Mouse (Mus musculus): Measurements from ENCODE around the gene Muc3.
"Not testable (repeated sequence)": the region's sequence is repeated elsewhere in the genome, so short reads cannot be mapped to it uniquely, and the experiment has no call there.

Muc3 gene

GRCm38 (mm10) chr5:137149272-137149882 lies at the start of gene Muc3:
TSS of gene Muc3 (minus strand) at chr5:137149322.
- DNase-seq (ENCODE audit: low spot score), result not testable (repeated sequence)

DNA sequence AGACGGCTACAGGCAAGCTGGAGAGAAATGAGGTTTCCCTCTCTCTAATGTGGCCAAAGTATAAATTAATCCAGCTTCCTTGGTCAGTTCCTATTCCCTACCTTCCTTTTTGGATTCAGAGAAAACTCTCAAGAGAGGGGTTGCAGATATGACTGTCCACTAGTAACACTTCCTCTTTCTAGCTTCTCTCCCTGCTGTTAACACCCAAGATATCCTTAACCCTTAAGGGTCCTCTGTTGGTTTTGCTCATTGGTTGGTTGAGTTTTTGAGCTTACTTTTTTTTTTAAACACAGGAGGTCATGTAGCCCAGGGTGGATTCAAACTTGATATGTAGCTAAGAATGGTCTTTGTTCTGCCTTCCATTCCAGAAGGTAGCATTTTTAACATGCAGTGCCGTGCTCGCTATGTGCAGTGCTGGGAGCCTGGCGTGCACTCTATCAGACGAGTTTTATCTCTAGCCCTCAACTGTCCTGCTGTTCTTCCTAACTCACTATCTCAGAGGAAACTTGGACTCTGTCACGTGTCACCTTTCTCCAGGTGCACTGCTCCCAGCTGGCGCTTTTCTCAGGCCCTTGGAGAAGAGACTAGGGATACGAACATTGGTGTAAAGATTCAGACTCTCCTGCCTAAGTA lies 45.5 kb upstream of the Muc3 start:
- no peak for DNase-seq (ENCODE audit: low spot score)

DNA sequence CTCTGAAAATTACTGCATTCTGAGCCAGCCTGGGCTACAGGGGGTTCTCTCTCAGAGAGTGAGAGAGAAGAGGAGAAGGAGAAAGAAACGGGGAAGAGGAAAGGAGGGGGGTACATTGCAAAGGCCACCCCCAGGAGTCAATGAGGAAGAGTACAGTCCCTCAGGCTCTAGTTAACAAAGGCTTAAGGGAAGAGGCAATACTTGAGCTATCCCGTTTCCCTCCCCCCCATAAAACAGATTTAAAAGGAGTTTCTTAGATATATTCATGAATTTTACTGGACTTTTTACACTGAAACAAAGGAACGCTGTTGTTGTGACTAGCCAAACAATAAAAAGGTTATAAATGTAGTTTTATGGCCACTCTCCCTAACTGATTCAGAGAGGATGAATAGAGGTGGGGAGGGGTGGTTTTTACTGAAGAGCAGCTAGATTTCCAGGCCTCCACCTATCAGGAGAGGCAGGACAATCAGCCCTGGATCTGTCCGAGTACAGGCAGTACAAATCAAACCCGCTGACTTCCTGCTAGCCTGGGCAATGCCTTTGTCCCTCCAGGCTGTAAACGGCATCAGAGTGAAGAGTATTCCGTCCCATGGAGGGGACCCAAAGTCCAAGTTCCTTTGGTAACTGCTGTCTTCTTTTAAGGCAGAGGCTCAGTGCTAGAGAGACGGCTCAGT lies 44.3 kb upstream of the Muc3 start:
- no peak for DNase-seq (ENCODE audit: low spot score)

DNA sequence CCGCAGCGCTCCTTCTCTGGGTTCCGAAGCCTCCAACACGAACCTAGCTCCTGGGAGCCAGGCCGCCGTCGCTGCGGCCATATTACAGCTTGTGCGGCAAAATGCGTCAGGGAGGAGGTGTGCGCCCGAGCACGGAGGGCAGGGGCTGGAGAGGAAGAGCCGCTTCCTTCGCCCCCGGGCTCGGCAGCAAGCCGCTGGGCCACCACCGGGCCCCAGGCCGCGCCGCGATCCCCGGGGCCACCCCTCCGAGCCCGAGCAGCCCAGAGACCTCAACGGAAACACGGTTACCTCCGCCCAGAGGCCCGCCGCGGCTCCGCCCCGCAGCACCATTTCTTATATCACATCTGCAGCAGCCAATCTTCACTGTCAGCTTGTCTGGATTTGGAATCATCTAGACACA lies 40.2 kb upstream of the Muc3 start:
- DNase-seq (ENCODE audit: low spot score), result peak; percentile 46

DNA sequence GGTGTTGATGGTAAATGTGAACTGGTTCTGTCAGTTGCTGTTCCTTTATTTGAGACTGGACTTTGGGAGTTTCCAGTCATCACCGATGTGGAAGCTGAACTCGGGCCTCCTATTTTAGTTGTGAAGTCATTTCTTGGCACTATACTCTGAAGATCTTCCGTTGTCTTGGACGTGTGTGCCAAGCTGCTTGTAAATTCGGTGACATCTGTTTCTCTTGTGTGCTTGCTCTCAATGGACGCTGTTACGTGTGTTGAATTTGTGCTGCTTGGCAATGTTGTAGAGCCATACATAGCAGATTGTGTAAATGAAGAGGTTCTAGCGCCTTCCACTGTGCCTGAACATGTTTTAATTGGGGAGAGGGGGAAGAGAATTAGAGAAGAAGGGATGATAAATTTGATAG lies 36.2 kb upstream of the Muc3 start:
- DNase-seq (ENCODE audit: low spot score), result no peak

DNA sequence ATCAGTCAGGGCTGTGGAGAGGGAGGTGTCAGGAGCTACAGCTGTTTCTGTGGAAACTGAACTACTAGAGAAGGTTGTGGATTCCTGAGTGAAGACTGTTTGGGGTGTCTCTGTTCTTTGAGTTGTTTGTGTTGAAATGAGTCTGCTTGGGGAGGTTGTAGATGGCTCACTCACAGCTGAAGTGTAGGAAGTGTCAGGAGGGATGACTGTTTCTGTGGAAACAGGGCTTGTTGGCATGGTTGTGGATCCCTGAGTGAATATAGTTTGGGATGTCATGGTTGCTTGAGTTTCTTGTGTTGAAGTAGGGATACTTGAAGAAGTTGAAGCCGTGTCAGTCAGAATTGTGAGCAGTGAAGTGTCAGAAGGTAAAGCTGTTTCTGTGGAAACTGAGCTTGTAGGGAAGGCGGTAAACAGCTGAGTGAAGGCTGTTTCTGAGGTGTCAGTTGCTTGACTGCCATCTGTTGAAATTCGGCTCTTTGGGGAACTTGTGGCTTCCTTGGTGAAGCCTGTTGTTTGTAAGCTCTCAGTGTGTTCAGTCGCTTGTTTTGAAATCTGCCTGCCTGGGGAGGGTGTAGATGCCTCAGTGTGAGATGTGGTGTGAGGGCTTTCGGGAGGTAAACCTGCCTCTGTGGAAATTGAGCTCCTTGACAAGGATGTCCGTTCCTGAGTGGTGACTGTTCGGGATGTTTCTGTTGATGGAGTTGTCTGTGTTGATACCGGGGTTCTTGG lies 30.7 kb upstream of the Muc3 start:
- DNase-seq (ENCODE audit: low spot score), result no peak

GRCm38 (mm10) chr5:137173967-137174366 lies 24.8 kb upstream of the Muc3 start:
- DNase-seq (ENCODE audit: low spot score), result no peak

DNA sequence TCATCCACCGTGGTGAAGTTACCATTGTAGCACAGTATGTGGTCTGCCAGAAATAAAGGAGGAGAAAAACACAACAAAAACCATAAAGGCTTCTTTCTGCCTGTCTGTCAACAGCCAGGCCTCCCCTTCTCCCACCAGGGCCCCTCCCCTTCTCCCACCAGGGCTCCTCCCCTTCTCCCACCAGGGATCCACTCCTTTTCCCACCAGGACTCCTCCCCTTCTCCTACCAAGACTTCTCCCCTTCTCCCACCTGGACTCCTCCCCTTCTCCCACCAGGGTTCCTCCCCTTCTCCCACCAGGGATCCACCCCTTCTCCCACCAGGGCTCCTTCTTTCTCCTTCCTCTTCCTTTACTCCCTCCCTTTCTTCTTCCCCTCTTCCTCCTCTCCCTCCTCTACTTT lies 23.5 kb upstream of the Muc3 start:
- no peak for DNase-seq (ENCODE audit: low spot score)

DNA sequence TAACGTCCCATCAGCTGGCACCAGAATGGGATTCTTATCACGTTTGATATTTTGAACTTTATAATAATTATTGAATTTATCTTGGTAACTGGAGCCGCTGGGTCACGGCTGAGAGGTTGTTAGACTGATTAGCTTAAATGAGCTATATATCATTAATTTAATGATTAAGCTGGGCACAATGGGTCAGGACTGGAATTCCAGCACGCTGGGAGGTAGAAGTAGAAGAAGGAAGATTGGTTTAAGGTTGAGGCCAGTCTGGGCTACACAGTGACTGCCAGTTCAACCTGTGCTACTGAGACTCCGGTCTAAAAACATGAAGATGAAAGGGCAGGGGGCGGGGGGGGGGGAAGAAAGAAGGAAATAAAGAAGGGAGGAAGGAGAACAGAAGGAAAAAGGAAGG lies 22.4 kb upstream of the Muc3 start:
- DNase-seq (ENCODE audit: low spot score), result no peak

GRCm38 (mm10) chr5:137170836-137171380 lies 21.8 kb upstream of the Muc3 start:
- no peak for DNase-seq (ENCODE audit: low spot score)

DNA sequence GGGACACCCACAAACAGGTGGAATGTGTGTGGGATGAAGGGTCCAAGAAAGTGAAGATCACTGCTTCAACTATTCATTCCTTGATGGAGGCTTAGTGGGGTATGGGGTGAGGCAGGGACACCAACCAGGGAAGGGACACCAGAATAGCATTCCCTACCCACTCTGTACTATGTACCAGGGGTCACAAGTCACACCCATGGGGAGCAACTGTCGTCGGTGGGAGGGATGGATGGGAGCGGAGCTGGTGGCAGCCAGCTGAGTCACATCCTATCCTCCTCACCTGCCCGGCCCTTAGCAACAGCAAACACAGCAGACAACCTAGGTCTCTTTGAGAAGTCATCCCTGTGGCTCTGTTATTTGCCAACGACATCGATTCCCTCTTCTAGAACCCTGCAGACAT lies 18.4 kb upstream of the Muc3 start:
- DNase-seq (ENCODE audit: low spot score), result no peak

DNA sequence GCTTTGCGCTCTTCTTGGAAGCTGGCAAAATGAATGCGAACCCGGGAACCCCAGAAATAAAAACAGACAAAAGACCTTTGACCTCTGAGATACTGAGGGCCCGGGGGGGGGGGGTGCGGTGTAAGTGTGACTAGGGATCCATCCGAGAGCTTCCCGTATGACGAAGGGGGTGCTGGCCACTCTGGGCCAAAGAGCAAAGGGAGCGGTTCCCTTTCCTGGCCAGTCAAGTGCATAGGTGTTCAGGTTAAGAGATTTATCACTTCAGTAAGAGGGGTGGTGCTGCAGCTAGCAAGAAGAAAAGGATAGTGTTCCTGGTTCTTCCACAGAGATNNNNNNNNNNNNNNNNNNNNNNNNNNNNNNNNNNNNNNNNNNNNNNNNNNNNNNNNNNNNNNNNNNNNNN lies 16.9 kb upstream of the Muc3 start:
- DNase-seq (ENCODE audit: low spot score), result no peak

- no peak for DNase-seq (ENCODE audit: low spot score)
These were observed 12.7 kb upstream of the Muc3 start for GRCm38 (mm10) chr5:137161853-137162252.

DNA sequence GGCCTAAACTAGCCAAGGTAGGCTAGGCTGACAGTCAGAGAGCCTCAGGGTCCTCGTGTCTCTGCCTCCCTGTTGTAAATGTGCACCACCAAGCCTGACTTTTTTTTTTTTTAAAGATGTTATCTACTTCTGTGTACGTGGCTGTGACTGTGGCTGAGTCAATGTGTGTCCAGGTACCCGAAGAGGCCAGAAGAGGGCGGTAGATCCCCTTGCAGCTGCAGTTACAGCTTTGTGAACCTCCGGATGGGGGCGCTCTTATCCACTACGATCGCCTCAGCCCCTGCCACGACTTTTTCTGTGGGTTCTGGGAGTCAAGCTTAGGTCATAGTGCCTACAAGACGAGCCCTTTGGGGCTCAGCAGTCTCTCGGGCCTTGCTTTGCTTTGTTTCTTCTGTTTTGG lies 10.3 kb upstream of the Muc3 start:
- DNase-seq (ENCODE audit: low spot score), result peak; percentile 32

GRCm38 (mm10) chr5:137153289-137153688 lies 4.2 kb upstream of the Muc3 start:
- no peak for DNase-seq (ENCODE audit: low spot score)

- peak; percentile 13 for DNase-seq (ENCODE audit: low spot score)
These were observed 3.5 kb upstream of the Muc3 start for GRCm38 (mm10) chr5:137152623-137153022.

- no peak for DNase-seq (ENCODE audit: low spot score)
These were observed 8.3 kb downstream of the Muc3 start for GRCm38 (mm10) chr5:137140836-137141235.

DNA sequence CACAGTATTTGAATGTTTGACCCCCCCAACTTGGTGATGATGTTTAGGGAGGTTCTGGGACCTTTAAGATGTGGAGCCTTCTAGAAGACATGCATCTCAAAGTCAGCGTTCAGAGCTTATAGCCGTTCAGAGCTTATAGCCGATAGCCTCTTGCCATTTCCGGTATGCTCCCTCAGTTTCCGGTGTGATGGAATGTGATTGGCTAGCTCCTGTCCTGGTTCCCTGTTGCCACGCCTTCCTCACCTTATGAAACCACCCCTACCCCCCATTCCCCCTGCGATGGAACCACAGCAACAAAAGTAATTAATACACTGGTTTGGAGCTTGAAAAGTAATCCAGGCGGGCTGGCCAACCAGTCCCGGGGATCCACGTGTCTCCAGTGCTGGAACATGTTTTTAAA lies 10.1 kb downstream of the Muc3 start:
- no peak for DNase-seq (ENCODE audit: low spot score)

- peak; percentile 44 for DNase-seq (ENCODE audit: low spot score)
These were observed 14.2 kb downstream of the Muc3 start for GRCm38 (mm10) chr5:137134959-137135358.

DNA sequence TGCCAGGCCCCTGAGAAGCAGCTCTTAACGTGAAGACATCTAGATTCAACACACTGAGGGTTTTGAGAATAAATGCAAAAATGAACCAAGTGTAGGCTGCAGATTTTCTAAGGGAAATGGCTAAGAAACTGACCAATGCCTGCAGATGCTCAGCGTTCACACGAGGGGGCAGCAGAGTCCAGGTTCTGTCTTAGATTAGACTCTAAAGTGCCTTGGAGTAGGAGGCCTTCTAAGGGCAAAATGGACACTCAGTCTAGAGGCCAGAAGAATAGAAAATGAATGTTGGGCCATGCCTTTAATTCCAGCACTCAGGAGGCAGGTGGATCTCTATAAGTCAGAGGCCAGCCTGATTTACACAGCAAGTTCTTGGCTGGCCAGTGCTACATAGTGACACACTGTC lies 17.6 kb downstream of the Muc3 start:
- DNase-seq (ENCODE audit: low spot score), result peak; percentile 86

GRCm38 (mm10) chr5:137129281-137129680 lies 19.8 kb downstream of the Muc3 start:
- no peak for DNase-seq (ENCODE audit: low spot score)

DNA sequence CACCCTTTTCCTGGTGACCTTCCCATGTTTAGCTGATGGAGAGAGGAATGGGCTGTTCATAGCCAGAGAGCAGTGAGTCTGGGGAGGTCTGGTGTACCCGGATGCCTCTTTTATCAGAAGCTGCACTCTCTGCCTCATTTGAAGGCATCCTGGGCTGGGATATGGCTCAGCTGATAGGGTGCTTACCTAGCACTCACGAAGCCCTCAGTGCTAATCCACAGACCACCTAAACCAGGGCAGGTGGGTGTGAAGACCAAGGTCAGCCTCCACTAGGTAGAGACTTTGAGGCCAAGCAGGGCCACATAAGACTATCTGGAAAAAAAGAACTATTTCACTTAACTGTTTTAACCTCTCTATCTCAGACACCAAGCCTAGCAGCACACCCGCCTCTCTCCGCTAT lies 25.6 kb downstream of the Muc3 start:
- no peak for DNase-seq (ENCODE audit: low spot score)
